Mouse (Mus musculus) testis, adult 2 months (tissue): ENCODE data around the gene Fbxo6.

ENCODE experiments used
- CTCF ChIP-seq: fragments of 200-500 bp; IDR thresholded peaks from 2 replicates; pipeline ENCODE4 v1.5.1; 2012; ENCODE audit warnings: low read depth, mild to moderate bottlenecking, inconsistent platforms, low read length, moderate library complexity; ENCODE audit not compliant: control insufficient read depth, insufficient read depth, insufficient replicate concordance
- POLR2A ChIP-seq: fragments of 200-500 bp; IDR thresholded peaks from 2 replicates; pipeline ENCODE4 v1.6.1; 2012; ENCODE audit warnings: low read depth, mild to moderate bottlenecking, inconsistent platforms, low read length, moderate library complexity; ENCODE audit not compliant: control insufficient read depth

DNA sequence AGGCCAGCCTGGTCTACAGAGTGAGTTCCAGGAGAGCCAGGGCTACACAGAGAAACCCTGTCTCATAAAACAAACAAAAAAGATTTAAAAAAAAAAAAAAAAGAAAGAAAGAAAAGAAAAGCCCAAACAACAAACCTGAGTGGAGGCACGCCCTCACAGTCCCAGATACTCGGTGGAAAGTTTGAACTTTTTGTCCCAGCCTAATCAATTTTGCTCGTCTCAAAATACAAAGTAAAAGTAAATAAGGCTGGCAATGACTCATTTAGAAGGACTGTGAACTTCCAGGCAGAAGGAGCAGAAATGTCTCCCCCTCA lies 1.0 kb downstream of the Fbxo6 start:
- no peak for TF ChIP-seq CTCF
- no peak for TF ChIP-seq POLR2A
